Mouse (Mus musculus) T-cell, adult 2 months (primary cell): ENCODE measurements around the gene BC048562.
A peak's percentile ranks its signal among the peaks of the same experiment; 100 is the strongest.

Experiments
- DNase-seq: peaks from one replicate; pipeline ENCODE4 v3.0.0; 2022; ENCODE audit warnings: low spot score

Gene BC048562

GRCm38 (mm10) chr9:108480813-108481519 lies 44.7 kb downstream of the BC048562 start:
- no peak for DNase-seq

- no peak for DNase-seq
These were observed 45.4 kb downstream of the BC048562 start for GRCm38 (mm10) chr9:108481520-108482210.

- no peak for DNase-seq
These were observed 46.9 kb downstream of the BC048562 start for GRCm38 (mm10) chr9:108483051-108483790.

GRCm38 (mm10) chr9:108484021-108484420 lies 47.7 kb downstream of the BC048562 start:
- DNase-seq: no peak

- DNase-seq: no peak
These were observed 49.1 kb downstream of the BC048562 start for GRCm38 (mm10) chr9:108485301-108485875.

- DNase-seq: no peak
These were observed 50.8 kb downstream of the BC048562 start for GRCm38 (mm10) chr9:108486973-108487530.

- DNase-seq: no peak
These were observed 52.1 kb downstream of the BC048562 start for GRCm38 (mm10) chr9:108488403-108488802.

GRCm38 (mm10) chr9:108489215-108489614 lies 52.9 kb downstream of the BC048562 start:
- DNase-seq: no peak

- DNase-seq: peak; percentile 23
These were observed 53.6 kb downstream of the BC048562 start for GRCm38 (mm10) chr9:108489702-108490558.

GRCm38 (mm10) chr9:108490559-108491285 lies 54.4 kb downstream of the BC048562 start, which contains the start of gene Usp19:
Usp19 (plus strand) TSS chr9:108490602.
- peak; percentile 96 for DNase-seq

GRCm38 (mm10) chr9:108491286-108491580 lies 55.0 kb downstream of the BC048562 start:
- no peak for DNase-seq

GRCm38 (mm10) chr9:108492043-108492750 lies 55.9 kb downstream of the BC048562 start:
- DNase-seq: no peak

- DNase-seq: no peak
These were observed 57.0 kb downstream of the BC048562 start for GRCm38 (mm10) chr9:108493246-108493645.

- no peak for DNase-seq
These were observed 58.0 kb downstream of the BC048562 start for GRCm38 (mm10) chr9:108494146-108494825.

- DNase-seq: no peak
These were observed 58.6 kb downstream of the BC048562 start for GRCm38 (mm10) chr9:108494905-108495304.
